Mouse (Mus musculus) forebrain, embryonic 16.5 days (tissue): ENCODE results near the gene AU018091. TPM values are rescaled to one million over a fixed set of nuclear protein-coding genes. Genes with fewer than 3 reads are reported as not detected.
"Not testable (repeated sequence)": the region's sequence is repeated elsewhere in the genome, so short reads cannot be mapped to it uniquely, and the experiment has no call there.

ENCODE experiments used
- ATAC-seq: fragments of 200-750 bp; cut with Nextera tagmentation; 2 replicates; pipeline ENCODE4 v1.8.0; 2017; ENCODE audit warnings: mild to moderate bottlenecking, moderate library complexity
- H3K27ac ChIP-seq: fragments of 300-500 bp; sonication (generic); 2 replicates; pipeline ENCODE4 v1.5.1; 2014; ENCODE audit warnings: low read length, control low read depth
- H3K27me3 ChIP-seq: fragments of 300-500 bp; sonication (generic); replicated peaks from 2 replicates; pipeline ENCODE4 v1.6.1; 2014; ENCODE audit warnings: low read length; ENCODE audit not compliant: control insufficient read depth, insufficient read depth
- H3K36me3 ChIP-seq: fragments of 300-500 bp; sonication (generic); 2 replicates; pipeline ENCODE4 v1.6.1; 2014; ENCODE audit not compliant: control insufficient read depth, insufficient read depth
- H3K4me1 ChIP-seq: fragments of 300-500 bp; sonication (generic); replicated peaks from 2 replicates; pipeline ENCODE4 v1.6.1; 2014; ENCODE audit warnings: low read length; ENCODE audit not compliant: control insufficient read depth, insufficient read depth
- H3K4me2 ChIP-seq: fragments of 300-500 bp; sonication (generic); 2 replicates; pipeline ENCODE4 v1.6.1; 2014; ENCODE audit warnings: mild to moderate bottlenecking, low read length, control low read depth
- H3K4me3 ChIP-seq: fragments of 300-500 bp; sonication (generic); replicated peaks from 2 replicates; pipeline ENCODE4 v1.5.1; 2014; ENCODE audit warnings: mild to moderate bottlenecking, low read length, control low read depth
- H3K9ac ChIP-seq: fragments of 300-500 bp; sonication (generic); replicated peaks from 2 replicates; pipeline ENCODE4 v1.6.1; 2014; ENCODE audit warnings: low read depth, low read length, control low read depth
- H3K9me3 ChIP-seq: fragments of 300-500 bp; sonication (generic); 2 replicates; pipeline ENCODE4 v1.6.1; 2016; ENCODE audit warnings: low read length; ENCODE audit not compliant: control insufficient read depth
- WGBS: fragments of 180-500 bp; shearing (Covaris S2); extraction: QIAGEN DNeasy Blood & Tissue Kit; methylation state at CpG from one replicate; pipeline ENCODE4 v1.1.7; 2014; 5-methylcytosine and 5-hydroxymethylcytosine counted together
- microRNA counts: library from miRNA; unstranded; fragments of <30 nt; microRNA quantifications from one replicate; lab custom pipeline; 2016
- microRNA-seq: library from miRNA; unstranded; fragments of <30 nt; microRNA quantifications from one replicate; pipeline ENCODE4, GENCODE M21; 2017
- polyA plus RNA-seq: library from polyadenylated mRNA; unstranded; fragments of >200 nt; fragmentation: Nextera tagmentation; extraction: Ambion mirVana; gene quantifications from 2 replicates; pipeline ENCODE4 v1.2.1, GENCODE M21; 2015

Gene AU018091
- polyA plus RNA-seq, 1 experiment from 2014 or later, result not detected

DNA sequence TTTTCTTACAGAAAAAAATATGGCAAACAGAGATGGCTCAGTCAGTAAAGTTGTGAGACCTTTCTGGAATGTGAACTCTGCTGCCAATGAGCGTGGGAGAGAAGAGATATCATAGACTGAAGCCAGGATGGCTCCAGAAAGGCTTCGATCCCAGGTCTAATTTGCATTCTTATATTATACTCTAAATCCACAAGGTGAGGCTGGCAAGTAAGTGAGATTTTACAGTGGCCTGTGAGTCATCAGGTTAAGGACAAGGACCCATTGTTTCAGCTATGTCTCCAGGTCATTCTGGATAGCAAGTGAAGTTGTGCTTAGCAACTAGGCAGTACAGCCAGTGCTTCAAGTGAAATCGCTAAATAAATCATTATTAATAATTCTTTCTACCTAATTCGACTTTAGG, 33.4 kb downstream of the AU018091 start:
- H3K4me1 ChIP-seq, result no peaks in the 10 kb centered on the region
- no peak overlapping the region for H3K4me2 ChIP-seq
- no peaks in the 10 kb centered on the region for H3K36me3 ChIP-seq
- no peak overlapping the region for H3K27ac ChIP-seq
- H3K27me3 ChIP-seq, result no peaks in the 10 kb centered on the region
- WGBS, result 78% methylated on average over 4 of the region's 4 CpGs
- no peak overlapping the region for H3K4me3 ChIP-seq
- H3K9me3 ChIP-seq, result peaks cover 10% of the 10 kb centered on the region
- no peak overlapping the region for H3K9ac ChIP-seq
- ATAC-seq, result no peak

DNA sequence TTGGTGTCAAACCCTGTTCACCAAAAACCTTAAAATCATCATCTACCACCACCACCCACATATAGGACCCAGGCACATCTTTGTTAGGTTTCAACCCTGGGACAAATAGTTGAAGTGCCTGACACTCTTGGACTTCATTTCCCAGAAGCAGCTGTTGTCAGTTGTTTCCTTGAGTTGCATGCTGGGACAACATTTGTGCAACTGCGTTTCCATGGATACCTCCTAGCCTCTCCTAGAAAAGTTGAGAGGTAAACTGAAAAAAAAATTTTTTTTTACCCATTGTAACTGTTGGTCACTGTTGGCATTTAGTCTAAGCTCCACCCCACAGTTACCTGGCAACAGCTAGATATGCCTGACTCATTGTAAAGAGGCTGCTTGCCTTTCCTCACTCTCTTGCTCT, 34.3 kb downstream of the AU018091 start:
- H3K27ac ChIP-seq, result no peak overlapping the region
- H3K36me3 ChIP-seq, result no peaks in the 10 kb centered on the region
- no peaks in the 10 kb centered on the region for H3K4me1 ChIP-seq
- WGBS, result 84% methylated on average over 1 of the region's 1 CpGs
- H3K9me3 ChIP-seq, result peaks cover 10% of the 10 kb centered on the region
- H3K4me3 ChIP-seq, result no peak overlapping the region
- no peak for ATAC-seq
- no peak overlapping the region for H3K4me2 ChIP-seq
- H3K9ac ChIP-seq, result no peak overlapping the region
- no peaks in the 10 kb centered on the region for H3K27me3 ChIP-seq

DNA sequence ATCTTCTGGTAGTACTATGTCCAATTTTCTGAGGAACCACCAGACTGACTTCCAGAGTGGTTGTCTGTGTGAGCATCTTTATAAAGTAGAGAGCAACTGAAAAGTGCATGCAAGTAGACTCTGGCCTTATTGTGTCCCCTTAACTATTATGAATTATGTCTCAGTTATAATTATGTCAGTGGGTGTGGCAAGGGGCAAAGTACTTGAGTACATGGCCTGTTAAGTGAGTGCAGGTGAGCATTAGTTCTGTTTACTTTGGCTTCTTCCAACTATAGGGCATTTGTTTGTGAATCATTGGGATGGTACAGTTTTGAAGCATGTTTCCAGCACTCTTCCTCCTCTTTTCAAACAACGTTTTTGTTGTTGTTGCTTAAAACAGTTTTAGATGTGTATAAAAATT, 38.7 kb downstream of the AU018091 start:
- Histone ChIP-seq H3K9me3 (peaks cover 12% of the 10 kb centered on the region), H3K4me1 (no peaks in the 10 kb centered on the region), H3K27ac (no peak overlapping the region), H3K4me2 (no peak overlapping the region), H3K27me3 (no peaks in the 10 kb centered on the region), H3K9ac (no peak overlapping the region), H3K36me3 (no peaks in the 10 kb centered on the region), H3K4me3 (no peak overlapping the region)
- ATAC-seq, result no peak
- WGBS, result 65% methylated on average over 1 of the region's 1 CpGs

DNA sequence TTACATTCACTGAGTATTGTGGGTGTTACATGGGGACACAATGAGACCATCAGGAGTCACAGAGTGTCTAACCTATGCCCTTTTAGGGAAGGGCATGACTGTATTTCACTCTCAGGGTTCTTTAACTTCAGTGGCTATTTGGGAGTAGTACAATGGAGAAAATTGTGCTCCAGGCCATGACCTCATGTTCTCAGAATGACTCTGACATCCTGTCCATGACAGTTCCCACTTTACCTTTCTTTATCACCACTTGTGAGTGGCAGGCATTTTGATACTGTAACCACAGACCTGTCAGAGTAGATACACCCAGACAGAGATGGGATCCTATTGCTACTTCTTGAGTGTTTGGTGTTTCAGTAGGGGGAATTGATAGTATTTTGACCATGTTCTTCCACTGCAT, 40.4 kb downstream of the AU018091 start:
- not testable (repeated sequence) for H3K4me3 ChIP-seq, H3K27ac ChIP-seq, H3K4me2 ChIP-seq, H3K4me1 ChIP-seq, H3K27me3 ChIP-seq, H3K9me3 ChIP-seq, H3K9ac ChIP-seq, ATAC-seq, H3K36me3 ChIP-seq

DNA sequence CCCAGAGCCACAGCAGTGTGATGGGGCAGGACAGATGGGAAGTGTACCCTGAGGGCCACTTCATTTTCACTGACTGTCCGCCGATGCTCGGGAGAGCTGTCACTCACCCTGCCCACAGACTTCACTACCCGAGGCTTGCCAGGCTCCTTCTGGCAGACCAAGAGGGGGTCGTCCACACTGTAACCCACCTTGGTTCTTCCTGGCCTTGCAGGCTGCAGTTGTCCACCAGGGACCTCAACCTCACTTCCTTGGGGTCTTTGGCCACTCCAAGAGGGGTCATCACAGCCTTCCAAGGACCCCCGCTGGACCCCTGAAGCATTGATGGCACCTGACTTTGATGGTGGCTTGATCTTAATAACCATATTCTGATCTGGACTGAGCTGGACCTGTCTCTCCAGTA, 57.8 kb downstream of the AU018091 start:
- WGBS, result no CpG with 5 or more reads among the region's 6 CpGs
- H3K9ac ChIP-seq, H3K4me2 ChIP-seq, H3K4me3 ChIP-seq, H3K4me1 ChIP-seq, H3K27ac ChIP-seq, H3K27me3 ChIP-seq, ATAC-seq, H3K36me3 ChIP-seq, H3K9me3 ChIP-seq: not testable (repeated sequence)

DNA sequence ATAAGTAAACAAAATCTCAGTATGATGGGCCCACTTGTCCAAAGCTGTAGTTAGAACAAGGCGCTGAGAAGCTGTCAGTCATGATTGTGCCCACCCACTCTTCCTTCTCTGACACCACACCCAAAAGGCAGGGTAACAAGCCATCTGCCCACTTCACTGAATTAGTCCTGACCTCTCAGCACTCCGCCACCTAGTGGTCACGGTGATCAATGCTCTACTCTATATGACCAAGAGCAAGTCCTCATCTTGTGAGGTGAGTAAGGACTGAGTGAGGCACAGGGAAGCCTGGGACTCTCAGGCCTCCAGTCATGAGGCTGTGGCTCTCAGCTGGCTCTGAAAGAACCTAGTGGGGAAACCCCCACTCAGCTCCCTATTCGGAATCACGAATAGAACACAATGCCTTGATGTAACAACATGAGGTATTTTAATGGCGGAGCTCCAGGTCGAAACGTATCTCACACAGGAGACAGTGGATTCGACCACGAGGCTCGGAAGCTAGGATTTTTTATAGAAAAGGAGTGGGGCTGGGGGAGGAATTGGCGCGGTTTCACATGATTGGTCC, 62.4 kb downstream of the AU018091 start:
- not testable (repeated sequence) for H3K4me2 ChIP-seq, H3K4me1 ChIP-seq, H3K9me3 ChIP-seq, ATAC-seq, H3K9ac ChIP-seq, H3K27me3 ChIP-seq, H3K4me3 ChIP-seq, H3K27ac ChIP-seq, H3K36me3 ChIP-seq
- WGBS, result 74% methylated on average over 13 of the region's 13 CpGs

MicroRNAs within 50 kb of the gene (microRNA counts, 519-probe panel; counts per million panel counts)
- microRNA mmu-miR-290-3p (lab: Ali Mortazavi, UCI) (2,462 counts per million, percentile 59 among the panel's probes with 10 or more counts), microRNA mmu-miR-290-5p (lab: Ali Mortazavi, UCI) (2,022 counts per million, percentile 29 among the panel's probes with 10 or more counts), microRNA mmu-miR-291a-3p (lab: Ali Mortazavi, UCI) (2,504 counts per million, percentile 61 among the panel's probes with 10 or more counts), microRNA mmu-miR-291a-5p (lab: Ali Mortazavi, UCI) (not detected), microRNA mmu-miR-292-5p (lab: Ali Mortazavi, UCI) (not detected)

Small RNA genes lying within 50 kb of the gene (microRNA-seq; reads per million reads assigned to microRNA genes)
- gene Mir290a (not detected), gene Mir290b (not detected), gene Mir291a (1.5 reads per million), gene Mir292 (not detected), gene Mir292b (not detected)

Other genes with a start within 250 kb of the AU018091 start
- not detected in 2 replicates for gene Nlrp12, start 80.5 kb upstream of the AU018091 start, polyA plus RNA-seq
- gene Myadm, start 119.9 kb upstream of the AU018091 start, polyA plus RNA-seq, result 24.3 and 25.4 TPM in 2 replicates
- gene Prkcg, start 120.0 kb upstream of the AU018091 start, polyA plus RNA-seq, result 2.7 and 3.5 TPM in 2 replicates
- gene Cacng7, start 163.8 kb upstream of the AU018091 start, polyA plus RNA-seq, result 2.8 and 4.3 TPM in 2 replicates
- 12.9 and 16.4 TPM in 2 replicates for gene Cacng8, start 221.5 kb upstream of the AU018091 start, polyA plus RNA-seq